Mouse (Mus musculus): ENCODE data around the gene Fap.

Gene Fap

DNA sequence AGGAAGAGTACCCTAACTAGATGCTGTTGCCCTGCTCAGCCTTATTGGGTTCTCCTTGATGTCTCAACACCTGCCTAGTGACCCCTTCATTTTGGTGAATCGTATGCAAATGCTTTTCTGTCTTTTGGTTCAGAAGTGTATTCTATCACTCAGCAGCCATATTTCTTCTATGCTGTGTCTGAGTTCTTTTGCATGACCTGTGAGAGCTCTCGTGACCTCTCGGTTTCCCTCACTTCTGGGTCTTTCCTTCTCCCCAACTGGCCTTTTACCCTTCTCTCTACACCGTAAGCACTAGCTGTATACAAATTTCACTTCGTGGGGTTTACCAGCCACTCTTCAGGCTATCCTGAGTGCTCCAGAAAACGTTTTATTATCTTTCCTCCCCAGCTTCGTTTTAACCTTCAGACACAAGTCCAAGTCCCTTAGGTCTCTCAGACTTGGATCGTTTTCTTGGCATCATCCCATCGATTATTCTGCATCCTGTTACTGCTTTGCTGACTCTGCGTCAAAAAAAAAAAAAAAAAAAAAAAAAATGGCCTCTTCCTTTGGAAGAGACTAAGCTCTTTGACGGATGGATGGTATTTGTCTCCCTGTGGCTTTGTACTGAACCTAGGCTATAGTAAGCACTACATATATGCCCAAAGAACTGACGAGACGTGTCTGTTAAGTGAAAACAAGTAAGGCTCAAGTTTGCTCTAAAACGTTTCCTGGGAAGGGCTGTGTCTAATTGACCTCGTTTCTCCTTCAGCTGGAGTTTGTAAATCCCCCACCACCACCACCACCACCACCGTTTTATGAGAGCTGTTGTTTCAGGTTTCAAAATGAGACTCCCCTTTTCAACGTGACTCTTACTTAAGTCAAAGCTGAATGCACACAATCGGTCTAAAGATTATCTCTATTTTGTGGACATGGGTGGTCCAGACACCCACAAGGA, 114.4 kb downstream of the Fap start:
- no peak for DNase-seq (ENCODE audit: low spot score)

DNA sequence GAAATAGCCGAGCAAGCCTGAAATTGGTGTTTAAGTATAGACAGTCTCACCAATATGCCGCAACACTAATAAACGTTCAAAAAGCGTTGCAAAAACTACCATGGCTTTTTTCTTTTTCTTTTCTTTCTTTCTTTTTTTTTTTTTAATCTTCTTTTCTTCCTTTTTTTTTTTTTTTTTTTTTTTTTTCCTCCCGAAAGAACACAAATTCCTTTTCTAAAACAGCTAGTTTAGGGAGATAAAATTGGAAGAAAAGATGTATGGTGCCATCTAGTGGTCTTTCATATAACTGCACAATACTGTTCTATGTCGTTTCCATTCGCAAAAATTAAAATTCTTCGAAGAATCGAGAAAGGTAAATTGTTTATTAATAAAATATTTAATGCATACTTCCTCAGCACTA, 115.8 kb downstream of the Fap start:
- peak; percentile 33 for DNase-seq (ENCODE audit: low spot score)

DNA sequence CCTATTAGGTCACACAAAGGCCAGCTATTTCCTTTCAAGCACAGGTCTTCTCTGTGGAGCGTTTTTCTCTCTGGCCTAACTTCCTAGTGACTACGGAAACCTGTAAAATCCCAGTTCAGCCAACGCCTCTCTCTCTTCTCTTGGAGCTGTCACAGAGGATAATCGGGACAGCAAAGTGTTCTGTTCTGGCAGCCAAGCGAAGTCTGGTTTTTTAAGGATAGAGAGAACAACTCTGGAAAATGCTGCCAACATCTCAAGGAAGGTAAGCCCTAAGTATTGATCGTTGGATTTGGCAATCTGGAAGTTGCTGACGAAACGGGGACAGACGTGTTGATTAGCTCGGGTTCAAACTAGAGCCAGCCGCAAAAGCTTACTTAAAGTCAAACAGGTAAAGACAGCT, 118.9 kb downstream of the Fap start:
- DNase-seq (ENCODE audit: low spot score) = no peak

- DNase-seq (ENCODE audit: low spot score) = no peak
Measured at GRCm38 (mm10) chr2:62454033-62454432, 119.8 kb downstream of the Fap start.

All from MN1 (cell line).